Mouse (Mus musculus) kidney, adult 2 months (tissue): ENCODE measurements around the gene Mex3b.

Source experiments
- CTCF ChIP-seq: fragments of 200-500 bp; conservative IDR thresholded peaks from 2 replicates; pipeline ENCODE4 v1.5.1; 2011; ENCODE audit warnings: low read depth, mild to moderate bottlenecking, control low read depth, low read length, moderate library complexity, mixed read lengths; ENCODE audit not compliant: insufficient read depth, insufficient read length
- POLR2A ChIP-seq: fragments of 200-500 bp; IDR thresholded peaks from one replicate; pipeline ENCODE4 v1.6.1; 2011; ENCODE audit warnings: low read depth, low read length, control low read depth

DNA sequence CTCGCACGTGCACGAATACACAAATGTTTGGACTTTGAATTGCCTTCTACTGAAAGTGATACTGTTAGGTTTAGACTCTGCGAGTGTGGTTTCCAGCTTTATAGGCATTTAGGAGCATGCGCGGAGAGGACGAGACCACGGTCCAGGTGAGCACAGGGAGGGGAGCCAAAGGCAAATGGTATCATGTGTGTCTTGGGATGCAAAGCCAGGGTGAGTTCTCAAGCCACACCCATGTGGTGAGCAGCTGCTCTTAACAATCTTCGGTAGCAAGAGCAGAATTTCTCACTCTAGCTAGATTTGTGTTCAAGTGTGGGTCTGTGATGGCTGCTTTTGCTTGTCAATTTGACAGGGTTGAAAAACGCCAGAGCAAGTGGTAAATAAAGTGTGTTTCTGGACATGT, 44.4 kb downstream of the Mex3b start:
- TF ChIP-seq CTCF (no peak), POLR2A (no peak)
